Mouse (Mus musculus): Measurements from ENCODE around the gene Slc9a3r1. TPM values are rescaled to one million over a fixed set of nuclear protein-coding genes. Genes with fewer than 3 reads are reported as not detected.

Slc9a3r1 gene
- polyA plus RNA-seq, 1 experiment, result 16.1 TPM

- Histone ChIP-seq H3K4me2 (ENCODE audit: low read depth) (peak overlapping the region; percentile 8), H3ac (ENCODE audit: control insufficient read depth, insufficient read length) (no peak overlapping the region), H3K36me3 (ENCODE audit: control insufficient read depth, insufficient read depth) (no peaks in the 10 kb centered on the region), H3K27me3 (ENCODE audit: control insufficient read depth, insufficient read depth, insufficient read length) (no peaks in the 10 kb centered on the region), H3K4me3 (no peak overlapping the region), H3K79me2 (ENCODE audit: control insufficient read depth, insufficient read depth) (no peaks in the 10 kb centered on the region)
- TF ChIP-seq MAX (IDR thresholded peaks at IDR 0.05; ENCODE audit: low read depth) (no peak), REST (IDR thresholded peaks at IDR 0.05; ENCODE audit: insufficient read depth, insufficient read length) (no peak), TCF3 (IDR thresholded peaks at IDR 0.05; ENCODE audit: insufficient read length, low read depth) (no peak), POLR2A (IDR thresholded peaks at IDR 0.05; ENCODE audit: insufficient read length, low read depth) (no peak), POLR2AphosphoS2 (IDR thresholded peaks at IDR 0.05; ENCODE audit: insufficient read length, low read depth) (no peak), USF1 (IDR thresholded peaks at IDR 0.05; ENCODE audit: low read depth) (no peak), E2F4 (IDR thresholded peaks at IDR 0.05; ENCODE audit: insufficient read depth) (no peak), CEBPB (IDR thresholded peaks at IDR 0.05; ENCODE audit: insufficient read depth, poor library complexity, severe bottlenecking) (no peak), TCF12 (IDR thresholded peaks at IDR 0.05; ENCODE audit: insufficient read depth, poor library complexity, severe bottlenecking) (no peak), MYOD1 (IDR thresholded peaks at IDR 0.05; ENCODE audit: control insufficient read depth in 1 of 3, insufficient read length in 2 of 3, low read depth in 2 of 3) (no peak), MYOG (IDR thresholded peaks at IDR 0.05; ENCODE audit: control insufficient read depth in 1 of 3, insufficient read depth in 1 of 3, insufficient read length in 2 of 3, low read depth in 2 of 3) (no peak), SRF (IDR thresholded peaks at IDR 0.05; ENCODE audit: control insufficient read depth, insufficient read length, low read depth) (no peak)
Observed at GRCm38 (mm10) chr11:115172825-115173287, 9.7 kb downstream of the Slc9a3r1 start.

GRCm38 (mm10) chr11:115173549-115174339 is 10.6 kb downstream of the Slc9a3r1 start:
- Histone ChIP-seq H3K27me3 (ENCODE audit: control insufficient read depth, insufficient read depth, insufficient read length) (no peaks in the 10 kb centered on the region), H3K36me3 (ENCODE audit: control insufficient read depth, insufficient read depth) (no peaks in the 10 kb centered on the region), H3ac (ENCODE audit: control insufficient read depth, insufficient read length) (no peak overlapping the region), H3K4me3 (no peak overlapping the region), H3K79me2 (ENCODE audit: control insufficient read depth, insufficient read depth) (no peaks in the 10 kb centered on the region), H3K4me2 (ENCODE audit: low read depth) (no peak overlapping the region)
- TF ChIP-seq CEBPB (IDR thresholded peaks at IDR 0.05; ENCODE audit: insufficient read depth, poor library complexity, severe bottlenecking) (no peak), SRF (IDR thresholded peaks at IDR 0.05; ENCODE audit: control insufficient read depth, insufficient read length, low read depth) (no peak), MYOD1 (IDR thresholded peaks at IDR 0.05; ENCODE audit: control insufficient read depth in 1 of 3, insufficient read length in 2 of 3, low read depth in 2 of 3) (no peak), MYOG (IDR thresholded peaks at IDR 0.05; ENCODE audit: control insufficient read depth in 1 of 3, insufficient read depth in 1 of 3, insufficient read length in 2 of 3, low read depth in 2 of 3) (no peak)

- Histone ChIP-seq H3K4me2 (ENCODE audit: low read depth) (no peak overlapping the region), H3ac (ENCODE audit: control insufficient read depth, insufficient read length) (no peak overlapping the region), H3K4me3 (no peak overlapping the region), H3K79me2 (ENCODE audit: control insufficient read depth, insufficient read depth) (no peaks in the 10 kb centered on the region), H3K36me3 (ENCODE audit: control insufficient read depth, insufficient read depth) (no peaks in the 10 kb centered on the region), H3K27me3 (ENCODE audit: control insufficient read depth, insufficient read depth, insufficient read length) (no peaks in the 10 kb centered on the region)
- TF ChIP-seq CEBPB (IDR thresholded peaks at IDR 0.05; ENCODE audit: insufficient read depth, poor library complexity, severe bottlenecking), result no peak
- TF ChIP-seq TCF3 (IDR thresholded peaks at IDR 0.05; ENCODE audit: insufficient read length, low read depth), result no peak
- no peak for TF ChIP-seq MAX (IDR thresholded peaks at IDR 0.05; ENCODE audit: low read depth)
- TF ChIP-seq USF1 (IDR thresholded peaks at IDR 0.05; ENCODE audit: low read depth), result no peak
- no peak for TF ChIP-seq REST (IDR thresholded peaks at IDR 0.05; ENCODE audit: insufficient read depth, insufficient read length)
- no peak for TF ChIP-seq SRF (IDR thresholded peaks at IDR 0.05; ENCODE audit: control insufficient read depth, insufficient read length, low read depth)
- TF ChIP-seq POLR2AphosphoS2 (IDR thresholded peaks at IDR 0.05; ENCODE audit: insufficient read length, low read depth), result no peak
- no peak for TF ChIP-seq POLR2A (IDR thresholded peaks at IDR 0.05; ENCODE audit: insufficient read length, low read depth)
- TF ChIP-seq E2F4 (IDR thresholded peaks at IDR 0.05; ENCODE audit: insufficient read depth), result no peak
- TF ChIP-seq TCF12 (IDR thresholded peaks at IDR 0.05; ENCODE audit: insufficient read depth, poor library complexity, severe bottlenecking), result no peak
- no peak for TF ChIP-seq MYOG (IDR thresholded peaks at IDR 0.05; ENCODE audit: control insufficient read depth in 1 of 3, insufficient read depth in 1 of 3, insufficient read length in 2 of 3, low read depth in 2 of 3)
- TF ChIP-seq MYOD1 (IDR thresholded peaks at IDR 0.05; ENCODE audit: control insufficient read depth in 1 of 3, insufficient read length in 2 of 3, low read depth in 2 of 3), result no peak
Observed at GRCm38 (mm10) chr11:115176399-115177190, 13.5 kb downstream of the Slc9a3r1 start.

GRCm38 (mm10) chr11:115177559-115178195 is 14.5 kb downstream of the Slc9a3r1 start:
- Histone ChIP-seq H3ac (ENCODE audit: control insufficient read depth, insufficient read length) (no peak overlapping the region), H3K4me2 (ENCODE audit: low read depth) (no peak overlapping the region), H3K79me2 (ENCODE audit: control insufficient read depth, insufficient read depth) (no peaks in the 10 kb centered on the region), H3K4me3 (no peak overlapping the region), H3K27me3 (ENCODE audit: control insufficient read depth, insufficient read depth, insufficient read length) (no peaks in the 10 kb centered on the region), H3K36me3 (ENCODE audit: control insufficient read depth, insufficient read depth) (no peaks in the 10 kb centered on the region)
- no peak for TF ChIP-seq MYOD1 (IDR thresholded peaks at IDR 0.05; ENCODE audit: control insufficient read depth in 1 of 3, insufficient read length in 2 of 3, low read depth in 2 of 3)
- TF ChIP-seq CEBPB (IDR thresholded peaks at IDR 0.05; ENCODE audit: insufficient read depth, poor library complexity, severe bottlenecking), result no peak
- TF ChIP-seq E2F4 (IDR thresholded peaks at IDR 0.05; ENCODE audit: insufficient read depth), result no peak
- no peak for TF ChIP-seq SRF (IDR thresholded peaks at IDR 0.05; ENCODE audit: control insufficient read depth, insufficient read length, low read depth)
- TF ChIP-seq MYOG (IDR thresholded peaks at IDR 0.05; ENCODE audit: control insufficient read depth in 1 of 3, insufficient read depth in 1 of 3, insufficient read length in 2 of 3, low read depth in 2 of 3), result no peak
- no peak for TF ChIP-seq TCF3 (IDR thresholded peaks at IDR 0.05; ENCODE audit: insufficient read length, low read depth)
- TF ChIP-seq USF1 (IDR thresholded peaks at IDR 0.05; ENCODE audit: low read depth), result no peak
- no peak for TF ChIP-seq POLR2AphosphoS2 (IDR thresholded peaks at IDR 0.05; ENCODE audit: insufficient read length, low read depth)
- TF ChIP-seq POLR2A (IDR thresholded peaks at IDR 0.05; ENCODE audit: insufficient read length, low read depth), result no peak
- no peak for TF ChIP-seq TCF12 (IDR thresholded peaks at IDR 0.05; ENCODE audit: insufficient read depth, poor library complexity, severe bottlenecking)
- no peak for TF ChIP-seq MAX (IDR thresholded peaks at IDR 0.05; ENCODE audit: low read depth)
- TF ChIP-seq REST (IDR thresholded peaks at IDR 0.05; ENCODE audit: insufficient read depth, insufficient read length), result no peak
